Mouse (Mus musculus) stomach, embryonic 15.5 days (tissue): ENCODE data around the gene Ptprr. TPM values are rescaled to one million over a fixed set of nuclear protein-coding genes. Genes with fewer than 3 reads are reported as not detected.

Experiments used
- ATAC-seq: fragments of 200-750 bp; cut with Nextera tagmentation; 2 replicates; pipeline ENCODE4 v1.8.0; 2017; ENCODE audit warnings: low read depth, moderate number of reproducible peaks, moderate TSS enrichment; ENCODE audit not compliant: insufficient read depth, low FRiP score
- H3K27ac ChIP-seq: fragments of 300-500 bp; sonication (generic); 2 replicates; pipeline ENCODE4 v1.5.1; 2015; ENCODE audit warnings: mild to moderate bottlenecking, inconsistent platforms
- H3K27me3 ChIP-seq: fragments of 300-500 bp; sonication (generic); replicated peaks from 2 replicates; pipeline ENCODE4 v1.6.1; 2015; ENCODE audit warnings: inconsistent platforms
- H3K36me3 ChIP-seq: fragments of 300-500 bp; sonication (generic); 2 replicates; pipeline ENCODE4 v1.6.1; 2015; ENCODE audit warnings: inconsistent platforms
- H3K4me1 ChIP-seq: fragments of 300-500 bp; sonication (generic); 2 replicates; pipeline ENCODE4 v1.6.1; 2015; ENCODE audit warnings: inconsistent platforms
- H3K4me2 ChIP-seq: fragments of 300-500 bp; sonication (generic); 2 replicates; pipeline ENCODE4 v1.6.1; 2015; ENCODE audit warnings: mild to moderate bottlenecking, inconsistent platforms
- H3K4me3 ChIP-seq: fragments of 300-500 bp; sonication (generic); replicated peaks from 2 replicates; pipeline ENCODE4 v1.5.1; 2015; ENCODE audit warnings: inconsistent platforms
- H3K9ac ChIP-seq: fragments of 300-500 bp; sonication (generic); 2 replicates; pipeline ENCODE4 v1.6.1; 2015; ENCODE audit warnings: inconsistent platforms
- H3K9me3 ChIP-seq: fragments of 300-500 bp; sonication (generic); 2 replicates; pipeline ENCODE4 v1.6.1; 2016; ENCODE audit warnings: inconsistent platforms
- WGBS: fragments of 180-500 bp; shearing (Covaris S2); methylation state at CpG from one replicate; pipeline ENCODE4 v1.1.7; 2015; 5-methylcytosine and 5-hydroxymethylcytosine counted together
- polyA plus RNA-seq: library from polyadenylated mRNA; unstranded; fragments of >200 nt; fragmentation: Nextera tagmentation; extraction: Ambion mirVana; gene quantifications from 2 replicates; pipeline ENCODE4 v1.2.1, GENCODE M21; 2015

The Ptprr gene
- polyA plus RNA-seq, 1 experiment from 2014 or later = 2.6 TPM

DNA sequence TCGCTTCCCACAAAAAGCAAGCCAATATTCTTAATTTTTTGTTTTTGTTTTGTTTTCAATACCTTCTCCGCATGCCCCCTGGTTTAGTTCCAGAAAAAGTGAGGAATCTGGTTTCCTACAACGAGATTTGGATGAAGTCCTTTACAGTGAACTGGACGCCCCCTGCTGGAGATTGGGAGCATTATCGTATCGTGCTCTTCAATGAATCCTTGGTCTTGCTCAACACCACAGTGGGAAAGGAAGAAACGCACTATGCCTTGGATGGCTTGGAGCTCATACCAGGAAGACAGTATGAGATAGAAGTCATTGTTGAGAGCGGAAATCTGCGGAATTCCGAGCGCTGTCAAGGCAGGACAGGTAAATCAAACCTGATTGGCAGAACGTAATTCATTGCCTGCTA, 301.2 kb downstream of the Ptprr start:
- Histone ChIP-seq H3K9ac (no peak overlapping the region), H3K4me2 (peak overlapping the region; percentile 22; the same call in 1 of the 2 replicates), H3K27ac (no peak overlapping the region), H3K36me3 (no peaks in the 10 kb centered on the region), H3K27me3 (no peaks in the 10 kb centered on the region), H3K4me1 (no peaks in the 10 kb centered on the region), H3K4me3 (no peak overlapping the region), H3K9me3 (no peaks in the 10 kb centered on the region)
- WGBS = 22% methylated on average over 12 of the region's 12 CpGs
- no peak for ATAC-seq

Other genes with a start within 250 kb of the Ptprr start
- 126 and 128 TPM in 2 replicates for gene Tspan8, start 201.4 kb upstream of the Ptprr start, polyA plus RNA-seq
- gene 4933416C03Rik, start 95.7 kb downstream of the Ptprr start, polyA plus RNA-seq = not detected in 2 replicates